In genomic region chr8:128267261-128267660, GRCm38 (mm10) we compare ENCODE assay signal across 10 mouse cellular contexts.
DNase-seq lines count a peak whose midpoint lies in the region; ATAC-seq and TF ChIP-seq lines count a peak whose summit lies in the region.
"Had no signal": no experiment of that assay in that cellular context is flagged by ENCODE, and none has a peak within 500 bp of the region (broad histone marks: within the 10 kb centered on the region; RNA-seq: fewer than 3 reads in every experiment).

No protein-coding gene starts in this region.

- no peak for ATAC-seq in heart, embryonic 13.5 days (ENCODE audit: extremely low read depth, insufficient number of reproducible peaks, low FRiP score, low TSS enrichment)
- ATAC-seq in frontal cortex, adult (ENCODE audit: low TSS enrichment), result no peak
- ATAC-seq: midbrain, embryonic 13.5 days had no signal

- no peak for TF ChIP-seq POLR2A in thymus, adult 2 months (IDR thresholded peaks at IDR 0.05; ENCODE audit: control insufficient read depth, extremely low read depth, insufficient read depth, low read length, poor library complexity)

- H3K4me2 ChIP-seq in heart, embryonic 13.5 days, result peak overlapping the region; percentile 0; the same call in 1 of the 2 replicates
- H3K4me2 ChIP-seq: embryonic facial prominence, embryonic 13.5 days; midbrain, embryonic 13.5 days had no signal

- H3K4me3 ChIP-seq in heart, embryonic 13.5 days, result no peak overlapping the region
- no peak overlapping the region for H3K4me3 ChIP-seq in midbrain, embryonic 10.5 days
- no peak overlapping the region for H3K4me3 ChIP-seq in thymus, adult 2 months (ENCODE audit: control insufficient read depth, insufficient read depth, low read length)
- H3K4me3 ChIP-seq: embryonic facial prominence, embryonic 13.5 days; midbrain, embryonic 13.5 days had no signal

- peak; percentile 10 for DNase-seq in adrenal gland, adult 8-10 months
- DNase-seq in adrenal gland, adult 18-20 months (ENCODE audit: low spot score in 2 of 2), result no peak
- DNase-seq in adrenal gland, postnatal 10 days, result peak; percentile 9
- peak; percentile 44 to 68 for DNase-seq in kidney, postnatal 25 days
- DNase-seq in midbrain, embryonic 10.5 days (ENCODE audit: low spot score), result no peak
- no peak for DNase-seq in thymus, adult 2 months

- no peak for TF ChIP-seq CTCF in thymus, adult 2 months (IDR thresholded peaks at IDR 0.05; ENCODE audit: borderline replicate concordance, control insufficient read depth, extremely low read depth, insufficient read depth, low read length, poor library complexity)

- H3K27ac ChIP-seq in heart, embryonic 13.5 days (replicated peaks), result peak overlapping the region; percentile 71
- H3K27ac ChIP-seq in midbrain, embryonic 10.5 days (replicated peaks), result no peak overlapping the region
- H3K27ac ChIP-seq in thymus, adult 2 months (ENCODE audit: control insufficient read depth, insufficient read depth, low read length), result no peak overlapping the region
- H3K27ac ChIP-seq: embryonic facial prominence, embryonic 13.5 days; midbrain, embryonic 13.5 days had no signal

- 46% methylated on average over 4 of the region's 4 CpGs for WGBS in heart, embryonic 13.5 days
- WGBS in midbrain, embryonic 10.5 days, result 70% methylated on average over 4 of the region's 4 CpGs
- WGBS in thymus, adult 2 months, result 82% methylated on average over 4 of the region's 4 CpGs

- no peaks in the 10 kb centered on the region for H3K9me3 ChIP-seq in heart, embryonic 13.5 days
- H3K9me3 ChIP-seq in midbrain, embryonic 10.5 days (replicated peaks), result no peaks in the 10 kb centered on the region
- H3K9me3 ChIP-seq: embryonic facial prominence, embryonic 13.5 days; midbrain, embryonic 13.5 days had no signal

- no peak overlapping the region for H3K9ac ChIP-seq in heart, embryonic 13.5 days
- H3K9ac ChIP-seq: embryonic facial prominence, embryonic 13.5 days; midbrain, embryonic 13.5 days had no signal

- H3K4me1 ChIP-seq in heart, embryonic 13.5 days, result peaks cover 41% of the 10 kb centered on the region
- H3K4me1 ChIP-seq in midbrain, embryonic 10.5 days, result peaks cover 31% of the 10 kb centered on the region
- peaks cover 8% of the 10 kb centered on the region for H3K4me1 ChIP-seq in thymus, adult 2 months (replicated peaks; ENCODE audit: control insufficient read depth, insufficient read depth, low read length)

- no peaks in the 10 kb centered on the region for H3K27me3 ChIP-seq in heart, embryonic 13.5 days (replicated peaks)
- no peaks in the 10 kb centered on the region for H3K27me3 ChIP-seq in midbrain, embryonic 10.5 days (ENCODE audit: low read depth, poor library complexity, severe bottlenecking)
- no peaks in the 10 kb centered on the region for H3K27me3 ChIP-seq in thymus, adult 2 months (ENCODE audit: control insufficient read depth, insufficient read depth, low read length)
- H3K27me3 ChIP-seq: embryonic facial prominence, embryonic 13.5 days; midbrain, embryonic 13.5 days had no signal

- no peaks in the 10 kb centered on the region for H3K36me3 ChIP-seq in heart, embryonic 13.5 days
- no peaks in the 10 kb centered on the region for H3K36me3 ChIP-seq in midbrain, embryonic 10.5 days
- H3K36me3 ChIP-seq in thymus, adult 2 months (ENCODE audit: control insufficient read depth, insufficient read depth, low read length), result no peaks in the 10 kb centered on the region
- H3K36me3 ChIP-seq: embryonic facial prominence, embryonic 13.5 days; midbrain, embryonic 13.5 days had no signal

Comparison
In these comparisons a context has a peak if more than half of its experiments do, and no peak if none do; other contexts are left out.
1. DNase-seq: peak in adrenal gland, adult 8-10 months (single experiment), adrenal gland, postnatal 10 days (single experiment) and kidney, postnatal 25 days (2 of 2); none in adrenal gland, adult 18-20 months (0 of 2), midbrain, embryonic 10.5 days (single experiment) and thymus, adult 2 months (single experiment).